Mouse (Mus musculus) E14TG2a.4 (cell line): Measurements from ENCODE around the gene Pdzrn3.

Experiments used
- CTCF ChIP-seq: conservative IDR thresholded peaks from 2 replicates; pipeline ENCODE4 v1.5.1; 2014; ENCODE audit warnings: low read length
- NANOG ChIP-seq: IDR thresholded peaks from 2 replicates; pipeline ENCODE4 v1.6.1; 2014; ENCODE audit warnings: borderline replicate concordance, low read length, mixed read lengths
- POU5F1 ChIP-seq: IDR thresholded peaks from 2 replicates; pipeline ENCODE4 v1.6.1; 2014; ENCODE audit warnings: low read length, borderline replicate concordance

GRCm38 (mm10) chr6:101384958-101385357 is 7.3 kb upstream of the Pdzrn3 start:
- TF ChIP-seq CTCF (no peak), NANOG (no peak), POU5F1 (no peak)
